Mouse (Mus musculus): ENCODE measurements around the gene Idh2. TPM values are rescaled to one million over a fixed set of nuclear protein-coding genes. Genes with fewer than 3 reads are reported as not detected.

Idh2 gene
- polyA plus RNA-seq, 1 experiment = 11.2 TPM

- no peak overlapping the region for H3K27ac ChIP-seq (ENCODE audit: control insufficient read depth, insufficient read depth, low read depth, low read length)
- H3K27me3 ChIP-seq (ENCODE audit: control insufficient read depth, insufficient read depth, low read length) = no peaks in the 10 kb centered on the region
- no peak for TF ChIP-seq CTCF (IDR thresholded peaks at IDR 0.05; ENCODE audit: control insufficient read depth, insufficient read depth, insufficient replicate concordance, low read depth, low read length)
- no peak for TF ChIP-seq POLR2A (IDR thresholded peaks at IDR 0.05; ENCODE audit: control insufficient read depth, low read depth, low read length)
- H3K4me3 ChIP-seq (ENCODE audit: control insufficient read depth, low read depth, low read length) = no peak overlapping the region
- H3K36me3 ChIP-seq (ENCODE audit: control insufficient read depth, insufficient read depth, low read length) = no peaks in the 10 kb centered on the region
- H3K4me1 ChIP-seq (ENCODE audit: control insufficient read depth, insufficient read depth, low read length) = peaks cover 8% of the 10 kb centered on the region
Measured at GRCm38 (mm10) chr7:80073506-80073905, 41.7 kb downstream of the Idh2 start.

- H3K27me3 ChIP-seq (ENCODE audit: control insufficient read depth, insufficient read depth, low read length) = no peaks in the 10 kb centered on the region
- no peak overlapping the region for H3K27ac ChIP-seq (ENCODE audit: control insufficient read depth, insufficient read depth, low read depth, low read length)
- H3K4me3 ChIP-seq (ENCODE audit: control insufficient read depth, low read depth, low read length) = no peak overlapping the region
- peaks cover 11% of the 10 kb centered on the region for H3K4me1 ChIP-seq (ENCODE audit: control insufficient read depth, insufficient read depth, low read length)
- H3K36me3 ChIP-seq (ENCODE audit: control insufficient read depth, insufficient read depth, low read length) = no peaks in the 10 kb centered on the region
- TF ChIP-seq CTCF (IDR thresholded peaks at IDR 0.05; ENCODE audit: control insufficient read depth, insufficient read depth, insufficient replicate concordance, low read depth, low read length) (no peak), POLR2A (IDR thresholded peaks at IDR 0.05; ENCODE audit: control insufficient read depth, low read depth, low read length) (no peak)
Measured at GRCm38 (mm10) chr7:80072297-80072696, 42.9 kb downstream of the Idh2 start.

- Histone ChIP-seq H3K27ac (ENCODE audit: control insufficient read depth, insufficient read depth, low read depth, low read length) (no peak overlapping the region), H3K36me3 (ENCODE audit: control insufficient read depth, insufficient read depth, low read length) (no peaks in the 10 kb centered on the region), H3K4me3 (ENCODE audit: control insufficient read depth, low read depth, low read length) (no peak overlapping the region), H3K27me3 (ENCODE audit: control insufficient read depth, insufficient read depth, low read length) (no peaks in the 10 kb centered on the region), H3K4me1 (ENCODE audit: control insufficient read depth, insufficient read depth, low read length) (peaks cover 11% of the 10 kb centered on the region)
- no peak for TF ChIP-seq POLR2A (IDR thresholded peaks at IDR 0.05; ENCODE audit: control insufficient read depth, low read depth, low read length)
- TF ChIP-seq CTCF (IDR thresholded peaks at IDR 0.05; ENCODE audit: control insufficient read depth, insufficient read depth, insufficient replicate concordance, low read depth, low read length) = no peak
Measured at GRCm38 (mm10) chr7:80071209-80071608, 44.0 kb downstream of the Idh2 start.

GRCm38 (mm10) chr7:80069615-80070327 is 45.4 kb downstream of the Idh2 start:
- Histone ChIP-seq H3K27me3 (ENCODE audit: control insufficient read depth, insufficient read depth, low read length) (no peaks in the 10 kb centered on the region), H3K27ac (ENCODE audit: control insufficient read depth, insufficient read depth, low read depth, low read length) (no peak overlapping the region), H3K36me3 (ENCODE audit: control insufficient read depth, insufficient read depth, low read length) (no peaks in the 10 kb centered on the region), H3K4me1 (ENCODE audit: control insufficient read depth, insufficient read depth, low read length) (peaks cover 11% of the 10 kb centered on the region), H3K4me3 (ENCODE audit: control insufficient read depth, low read depth, low read length) (no peak overlapping the region)
- TF ChIP-seq POLR2A (IDR thresholded peaks at IDR 0.05; ENCODE audit: control insufficient read depth, low read depth, low read length) (no peak), CTCF (IDR thresholded peaks at IDR 0.05; ENCODE audit: control insufficient read depth, insufficient read depth, insufficient replicate concordance, low read depth, low read length) (no peak)

GRCm38 (mm10) chr7:80068341-80068740 is 46.9 kb downstream of the Idh2 start:
- H3K36me3 ChIP-seq (ENCODE audit: control insufficient read depth, insufficient read depth, low read length) = no peaks in the 10 kb centered on the region
- no peak overlapping the region for H3K4me3 ChIP-seq (ENCODE audit: control insufficient read depth, low read depth, low read length)
- no peaks in the 10 kb centered on the region for H3K27me3 ChIP-seq (ENCODE audit: control insufficient read depth, insufficient read depth, low read length)
- TF ChIP-seq CTCF (IDR thresholded peaks at IDR 0.05; ENCODE audit: control insufficient read depth, insufficient read depth, insufficient replicate concordance, low read depth, low read length) (no peak), POLR2A (IDR thresholded peaks at IDR 0.05; ENCODE audit: control insufficient read depth, low read depth, low read length) (no peak)
- H3K4me1 ChIP-seq (ENCODE audit: control insufficient read depth, insufficient read depth, low read length) = peaks cover 11% of the 10 kb centered on the region
- no peak overlapping the region for H3K27ac ChIP-seq (ENCODE audit: control insufficient read depth, insufficient read depth, low read depth, low read length)

- Histone ChIP-seq H3K4me3 (ENCODE audit: control insufficient read depth, low read depth, low read length) (no peak overlapping the region), H3K27ac (ENCODE audit: control insufficient read depth, insufficient read depth, low read depth, low read length) (no peak overlapping the region), H3K27me3 (ENCODE audit: control insufficient read depth, insufficient read depth, low read length) (no peaks in the 10 kb centered on the region), H3K36me3 (ENCODE audit: control insufficient read depth, insufficient read depth, low read length) (no peaks in the 10 kb centered on the region), H3K4me1 (ENCODE audit: control insufficient read depth, insufficient read depth, low read length) (peaks cover 6% of the 10 kb centered on the region)
- no peak for TF ChIP-seq POLR2A (IDR thresholded peaks at IDR 0.05; ENCODE audit: control insufficient read depth, low read depth, low read length)
- no peak for TF ChIP-seq CTCF (IDR thresholded peaks at IDR 0.05; ENCODE audit: control insufficient read depth, insufficient read depth, insufficient replicate concordance, low read depth, low read length)
Measured at GRCm38 (mm10) chr7:80066675-80067455, 48.3 kb downstream of the Idh2 start.

- no peak for TF ChIP-seq CTCF (IDR thresholded peaks at IDR 0.05; ENCODE audit: control insufficient read depth, insufficient read depth, insufficient replicate concordance, low read depth, low read length)
- TF ChIP-seq POLR2A (IDR thresholded peaks at IDR 0.05; ENCODE audit: control insufficient read depth, low read depth, low read length) = 0 out of 2 replicates have a peak, but pooled peaks have one; percentile 9
- no peak overlapping the region for H3K4me3 ChIP-seq (ENCODE audit: control insufficient read depth, low read depth, low read length)
Measured at GRCm38 (mm10) chr7:80065250-80065649, 49.9 kb downstream of the Idh2 start.

More at GRCm38 (mm10) chr7:80065250-80065649, 49.9 kb downstream of the Idh2 start:
- Histone ChIP-seq H3K36me3 (ENCODE audit: control insufficient read depth, insufficient read depth, low read length) (no peaks in the 10 kb centered on the region), H3K27ac (ENCODE audit: control insufficient read depth, insufficient read depth, low read depth, low read length) (no peak overlapping the region), H3K4me1 (ENCODE audit: control insufficient read depth, insufficient read depth, low read length) (peaks cover 3% of the 10 kb centered on the region; the same call in 1 of the 2 replicates), H3K27me3 (ENCODE audit: control insufficient read depth, insufficient read depth, low read length) (no peaks in the 10 kb centered on the region)

Data from testis, adult 2 months (tissue).